Mouse (Mus musculus): ENCODE data around the gene Oma1. TPM values are rescaled to one million over a fixed set of nuclear protein-coding genes. Genes with fewer than 3 reads are reported as not detected.

Oma1 gene
- polyA plus RNA-seq, 1 experiment from 2014 or later, result 17.8 TPM

Other genes with a start within 250 kb of the Oma1 start
- 37.0 and 37.3 TPM in 2 replicates for gene Mier1, start 199.4 kb upstream of the Oma1 start, polyA plus RNA-seq (2016; fragmentation: Nextera tagmentation; extraction: Ambion mirVana)
- 4.8 and 5.0 TPM in 2 replicates for gene Wdr78, start 199.3 kb upstream of the Oma1 start, polyA plus RNA-seq (2016; fragmentation: Nextera tagmentation; extraction: Ambion mirVana)
- 10.3 and 11.2 TPM in 2 replicates for gene Slc35d1, start 98.6 kb upstream of the Oma1 start, polyA plus RNA-seq (2016; fragmentation: Nextera tagmentation; extraction: Ambion mirVana)
- not detected in 2 replicates for gene 4921539E11Rik, start 22.9 kb upstream of the Oma1 start, polyA plus RNA-seq (2016; fragmentation: Nextera tagmentation; extraction: Ambion mirVana)